Mouse (Mus musculus): Measurements from ENCODE around the gene Sdcbp2. TPM values are rescaled to one million over a fixed set of nuclear protein-coding genes. Genes with fewer than 3 reads are reported as not detected.
A peak's percentile ranks its signal among the peaks of the same experiment; 100 is the strongest.

Sdcbp2 gene
- polyA plus RNA-seq, 1 experiment from 2014 or later, result 0.89 TPM

DNA sequence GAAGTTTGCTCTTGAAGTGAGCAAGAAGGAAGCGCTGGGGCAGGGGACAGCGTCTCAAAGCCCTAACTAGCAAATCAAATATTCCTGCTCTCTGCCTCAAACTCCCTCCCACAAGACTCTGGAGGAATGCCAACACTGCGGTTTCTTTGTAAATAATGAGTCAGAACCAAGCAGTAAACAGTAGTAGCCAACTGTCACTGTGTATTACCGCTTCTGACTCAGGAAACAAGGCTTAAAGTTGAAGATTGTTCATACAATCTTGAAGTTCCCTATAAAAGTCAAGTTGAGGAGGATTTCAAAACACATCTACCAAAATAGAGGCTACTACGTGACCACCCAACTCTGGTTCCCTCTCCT, 35.8 kb upstream of the Sdcbp2 start:
- Histone ChIP-seq H3K4me3 (replicated peaks; ENCODE audit: low read length) (no peak overlapping the region), H3K9ac (replicated peaks; ENCODE audit: low read depth, low read length) (no peak overlapping the region), H3K4me1 (replicated peaks; ENCODE audit: control insufficient read depth, insufficient read depth, low read length) (peaks cover 3% of the 10 kb centered on the region; the same call in 1 of the 2 replicates), H3K27ac (ENCODE audit: low read length) (no peak overlapping the region), H3K36me3 (ENCODE audit: control insufficient read depth, insufficient read depth) (no peaks in the 10 kb centered on the region), H3K4me2 (ENCODE audit: low read length) (no peak overlapping the region), H3K27me3 (replicated peaks; ENCODE audit: control insufficient read depth, insufficient read depth, low read length) (no peaks in the 10 kb centered on the region), H3K9me3 (ENCODE audit: control insufficient read depth, low read length) (no peaks in the 10 kb centered on the region)
- no peak; the same call in 1 of the 2 replicates for ATAC-seq
- WGBS, result 46% methylated on average over 5 of the region's 5 CpGs

DNA sequence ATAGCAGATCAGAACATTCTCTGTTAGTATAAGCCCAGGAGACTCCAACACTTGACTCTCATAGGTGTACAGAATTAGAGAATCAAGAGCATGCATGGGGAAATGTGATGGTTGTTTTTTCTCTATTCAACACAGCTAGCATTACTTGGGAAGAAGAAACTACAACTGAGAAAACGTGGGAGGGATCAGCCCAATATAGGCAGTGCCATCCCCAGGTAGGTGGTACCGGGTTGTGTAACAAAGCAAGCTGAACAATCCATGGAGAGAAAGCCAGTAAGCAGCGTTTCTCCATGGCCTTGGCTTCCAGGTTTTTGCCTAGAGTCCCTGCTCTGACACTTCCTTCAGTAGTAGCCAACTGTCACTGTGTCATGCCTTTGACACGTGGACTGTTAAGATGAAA, 33.8 kb upstream of the Sdcbp2 start:
- no peak overlapping the region for H3K9ac ChIP-seq (replicated peaks; ENCODE audit: low read depth, low read length)
- no peak overlapping the region for H3K27ac ChIP-seq (ENCODE audit: low read length)
- WGBS, result 61% methylated on average over 4 of the region's 4 CpGs
- no peak overlapping the region for H3K4me2 ChIP-seq (ENCODE audit: low read length)
- no peaks in the 10 kb centered on the region for H3K36me3 ChIP-seq (ENCODE audit: control insufficient read depth, insufficient read depth)
- H3K4me3 ChIP-seq (replicated peaks; ENCODE audit: low read length), result no peak overlapping the region
- H3K9me3 ChIP-seq (ENCODE audit: control insufficient read depth, low read length), result no peaks in the 10 kb centered on the region
- peaks cover 9% of the 10 kb centered on the region for H3K4me1 ChIP-seq (replicated peaks; ENCODE audit: control insufficient read depth, insufficient read depth, low read length)
- no peaks in the 10 kb centered on the region for H3K27me3 ChIP-seq (replicated peaks; ENCODE audit: control insufficient read depth, insufficient read depth, low read length)
- no peak for ATAC-seq

DNA sequence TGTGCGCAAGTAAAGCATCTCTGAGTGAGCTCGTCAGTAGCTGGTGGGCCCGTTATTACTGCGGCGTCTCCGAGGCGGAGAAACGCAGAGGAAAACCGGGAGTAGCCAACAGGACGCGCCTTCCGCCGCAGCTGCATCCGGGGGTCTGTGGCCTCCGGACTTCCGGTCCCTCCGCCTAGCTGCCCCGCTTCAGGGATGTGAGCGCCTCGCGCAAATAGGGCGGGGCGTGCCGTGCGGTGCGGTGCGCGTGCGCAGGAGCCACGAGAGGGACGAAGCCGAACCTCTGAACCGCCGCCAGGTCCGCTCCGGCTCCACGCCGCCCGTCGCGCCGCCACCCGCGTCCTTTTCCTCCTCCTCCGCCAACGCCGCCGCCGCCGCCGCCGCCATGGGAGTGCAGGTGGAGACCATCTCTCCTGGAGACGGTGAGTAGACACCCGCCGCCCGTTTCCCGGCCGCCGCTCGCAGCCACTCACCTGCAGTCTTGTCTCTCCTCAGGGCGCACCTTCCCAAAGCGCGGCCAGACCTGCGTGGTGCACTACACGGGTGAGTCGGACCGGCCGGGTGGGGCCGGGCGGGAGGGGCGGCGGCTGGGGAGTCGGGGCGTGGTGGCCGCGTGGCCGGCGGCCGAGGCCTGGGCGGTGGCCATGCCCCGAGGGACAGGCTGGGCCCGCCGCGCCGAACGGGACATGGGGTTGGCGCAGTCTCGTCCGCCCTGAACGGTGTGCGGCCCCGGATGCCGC, 29.9 kb upstream of the Sdcbp2 start, which contains the start of gene Fkbp1a:
Gene Fkbp1a (plus strand): TSS at position 161 of the 740 bp plus-strand sequence.
- under 1% methylated on average over 90 of the region's 93 CpGs for WGBS
- H3K27me3 ChIP-seq (replicated peaks; ENCODE audit: control insufficient read depth, insufficient read depth, low read length), result no peaks in the 10 kb centered on the region
- no peaks in the 10 kb centered on the region for H3K9me3 ChIP-seq (ENCODE audit: control insufficient read depth, low read length)
- peaks cover 8% of the 10 kb centered on the region; the same call in 1 of the 2 replicates for H3K36me3 ChIP-seq (ENCODE audit: control insufficient read depth, insufficient read depth)
- peak within 1 kb of the TSS; percentile 83 for H3K4me2 ChIP-seq (ENCODE audit: low read length)
- peaks cover 33% of the 10 kb centered on the region for H3K4me1 ChIP-seq (replicated peaks; ENCODE audit: control insufficient read depth, insufficient read depth, low read length)
- H3K4me3 ChIP-seq (replicated peaks; ENCODE audit: low read length), result peak within 1 kb of the TSS; percentile 91
- peak; percentile 98 for ATAC-seq
- peak within 1 kb of the TSS; percentile 81 for H3K27ac ChIP-seq (ENCODE audit: low read length)
- peak within 1 kb of the TSS; percentile 94 for H3K9ac ChIP-seq (replicated peaks; ENCODE audit: low read depth, low read length)

DNA sequence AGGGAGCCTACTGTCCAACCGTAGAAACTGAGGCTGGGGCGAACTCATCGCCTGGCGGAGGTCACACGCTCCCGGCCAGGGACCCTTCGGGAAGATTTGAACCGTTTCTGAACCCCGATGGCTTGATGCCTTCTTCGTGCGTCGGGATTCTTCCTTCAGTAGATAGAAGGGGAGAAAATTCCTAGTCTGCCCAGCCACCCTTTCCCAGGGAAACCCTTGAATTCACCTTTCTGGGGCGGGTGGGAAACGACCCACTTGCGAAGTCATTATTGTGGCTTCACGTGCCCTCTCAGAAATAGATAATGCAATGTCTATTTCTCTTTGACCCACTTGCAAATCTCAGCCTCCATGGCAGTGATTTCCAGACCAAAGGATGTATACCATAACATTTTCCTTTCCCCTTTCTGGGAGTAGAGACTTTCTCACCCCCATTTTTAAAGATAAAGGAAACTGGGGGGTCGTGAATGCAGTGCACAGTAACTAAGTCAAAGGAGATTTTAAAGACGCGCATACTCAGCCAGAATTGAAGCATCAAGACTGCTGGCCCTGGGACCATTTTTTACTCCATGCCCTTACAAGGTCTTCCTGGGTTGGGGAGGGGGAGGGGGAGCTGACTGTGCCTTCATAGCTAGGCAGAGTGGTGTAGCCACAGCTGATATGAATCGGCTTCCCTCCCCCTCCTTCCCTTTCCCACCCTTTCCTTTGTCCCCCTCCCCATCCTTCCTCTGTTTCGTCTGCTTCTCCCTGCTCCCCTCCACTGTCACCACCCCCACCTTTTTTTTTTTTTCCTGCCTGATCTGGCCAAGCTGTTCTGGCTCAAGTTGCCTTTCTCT, 29.1 kb upstream of the Sdcbp2 start:
- H3K36me3 ChIP-seq (ENCODE audit: control insufficient read depth, insufficient read depth), result peaks cover 8% of the 10 kb centered on the region; the same call in 1 of the 2 replicates
- peak overlapping the region; percentile 91 for H3K4me3 ChIP-seq (replicated peaks; ENCODE audit: low read length)
- peak overlapping the region; percentile 79 for H3K27ac ChIP-seq (ENCODE audit: low read length)
- H3K9ac ChIP-seq (replicated peaks; ENCODE audit: low read depth, low read length), result peak overlapping the region; percentile 94
- peak overlapping the region; percentile 83 for H3K4me2 ChIP-seq (ENCODE audit: low read length)
- WGBS, result 2% methylated on average over 21 of the region's 21 CpGs
- no peaks in the 10 kb centered on the region for H3K27me3 ChIP-seq (replicated peaks; ENCODE audit: control insufficient read depth, insufficient read depth, low read length)
- peak; percentile 15; the same call in 1 of the 2 replicates for ATAC-seq
- H3K9me3 ChIP-seq (ENCODE audit: control insufficient read depth, low read length), result no peaks in the 10 kb centered on the region
- H3K4me1 ChIP-seq (replicated peaks; ENCODE audit: control insufficient read depth, insufficient read depth, low read length), result peaks cover 33% of the 10 kb centered on the region

DNA sequence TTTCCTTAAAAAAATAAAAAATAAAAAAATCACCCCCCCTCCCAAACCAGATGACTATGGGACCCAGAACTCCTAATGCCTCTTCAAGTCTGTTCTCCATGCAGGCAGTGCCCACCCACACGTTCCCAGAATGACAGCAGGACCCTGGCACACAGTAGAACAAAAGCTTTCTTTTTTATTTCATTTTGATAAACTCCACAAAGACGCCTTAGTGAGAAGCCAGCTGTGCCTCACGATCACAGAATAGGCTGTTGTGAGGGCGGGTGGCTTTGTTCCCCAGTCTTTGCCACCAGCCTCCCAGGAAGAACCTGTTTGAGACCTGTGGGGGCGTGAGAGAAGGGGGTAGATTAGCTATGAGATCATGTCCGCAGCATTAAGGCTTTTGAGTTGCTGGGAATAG, 27.7 kb upstream of the Sdcbp2 start:
- Histone ChIP-seq H3K4me1 (replicated peaks; ENCODE audit: control insufficient read depth, insufficient read depth, low read length) (peaks cover 33% of the 10 kb centered on the region), H3K27me3 (replicated peaks; ENCODE audit: control insufficient read depth, insufficient read depth, low read length) (no peaks in the 10 kb centered on the region), H3K9me3 (ENCODE audit: control insufficient read depth, low read length) (no peaks in the 10 kb centered on the region), H3K4me3 (replicated peaks; ENCODE audit: low read length) (no peak overlapping the region), H3K9ac (replicated peaks; ENCODE audit: low read depth, low read length) (0 out of 2 replicates have a peak overlapping the region, but pooled peaks have one; percentile 9), H3K36me3 (ENCODE audit: control insufficient read depth, insufficient read depth) (peaks cover 8% of the 10 kb centered on the region; the same call in 1 of the 2 replicates), H3K27ac (ENCODE audit: low read length) (no peak overlapping the region), H3K4me2 (ENCODE audit: low read length) (peak overlapping the region; percentile 83)
- ATAC-seq, result no peak
- WGBS, result 35% methylated on average over 6 of the region's 6 CpGs

DNA sequence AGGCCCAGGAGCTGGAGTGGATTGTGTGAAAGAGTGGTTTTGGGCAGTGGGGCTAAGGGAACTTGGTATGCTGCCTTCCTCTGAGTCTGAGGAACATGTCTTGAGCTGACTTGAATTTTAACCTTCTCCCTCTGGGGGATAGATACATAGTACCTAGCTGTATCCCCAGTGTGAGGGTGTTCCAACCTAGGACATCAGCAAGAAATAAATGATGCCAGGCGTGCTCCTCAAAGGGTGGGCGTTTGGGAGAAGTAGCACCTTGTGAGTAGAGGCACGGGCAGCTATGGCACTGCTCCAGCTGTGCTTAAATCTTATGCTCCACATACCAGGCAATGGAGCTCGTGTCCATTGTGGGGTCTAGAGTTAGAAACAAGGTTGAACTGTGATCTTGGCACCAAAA, 25.9 kb upstream of the Sdcbp2 start:
- WGBS, result 94% methylated on average over 4 of the region's 4 CpGs
- Histone ChIP-seq H3K27ac (ENCODE audit: low read length) (no peak overlapping the region), H3K9ac (replicated peaks; ENCODE audit: low read depth, low read length) (no peak overlapping the region), H3K9me3 (ENCODE audit: control insufficient read depth, low read length) (no peaks in the 10 kb centered on the region), H3K4me2 (ENCODE audit: low read length) (no peak overlapping the region), H3K36me3 (ENCODE audit: control insufficient read depth, insufficient read depth) (peaks cover 11% of the 10 kb centered on the region; the same call in 1 of the 2 replicates), H3K27me3 (replicated peaks; ENCODE audit: control insufficient read depth, insufficient read depth, low read length) (no peaks in the 10 kb centered on the region), H3K4me1 (replicated peaks; ENCODE audit: control insufficient read depth, insufficient read depth, low read length) (peaks cover 30% of the 10 kb centered on the region), H3K4me3 (replicated peaks; ENCODE audit: low read length) (no peak overlapping the region)
- no peak for ATAC-seq

DNA sequence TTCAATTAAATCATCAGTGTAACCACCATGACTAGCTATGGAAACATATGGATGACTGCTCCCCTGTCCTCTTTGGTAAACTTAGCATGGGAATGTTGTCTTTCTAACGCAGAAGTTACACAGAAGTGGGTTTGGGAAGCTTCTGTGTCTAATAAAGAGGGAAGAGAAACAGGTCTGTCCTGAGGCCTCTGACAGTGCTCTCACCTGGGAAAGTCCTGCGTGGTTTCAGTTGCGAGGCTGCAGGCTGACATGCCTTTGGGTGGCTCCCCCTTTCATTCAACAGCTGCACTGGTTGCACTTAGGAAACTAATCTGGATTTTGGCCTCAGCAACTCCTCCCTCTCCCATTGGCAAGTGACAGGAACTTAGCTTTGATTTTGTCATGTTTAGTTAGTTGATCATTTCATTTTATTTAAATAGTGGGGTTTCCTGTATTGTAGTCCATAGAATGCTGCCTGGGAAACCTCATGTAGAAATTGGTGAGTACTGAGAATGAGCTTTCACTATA, 22.8 kb upstream of the Sdcbp2 start:
- no peak overlapping the region for H3K4me3 ChIP-seq (replicated peaks; ENCODE audit: low read length)
- H3K27ac ChIP-seq (ENCODE audit: low read length), result no peak overlapping the region
- no peak for ATAC-seq
- H3K4me1 ChIP-seq (replicated peaks; ENCODE audit: control insufficient read depth, insufficient read depth, low read length), result peaks cover 13% of the 10 kb centered on the region
- H3K9ac ChIP-seq (replicated peaks; ENCODE audit: low read depth, low read length), result no peak overlapping the region
- H3K4me2 ChIP-seq (ENCODE audit: low read length), result no peak overlapping the region
- no peaks in the 10 kb centered on the region for H3K27me3 ChIP-seq (replicated peaks; ENCODE audit: control insufficient read depth, insufficient read depth, low read length)
- H3K9me3 ChIP-seq (ENCODE audit: control insufficient read depth, low read length), result no peaks in the 10 kb centered on the region
- H3K36me3 ChIP-seq (ENCODE audit: control insufficient read depth, insufficient read depth), result peaks cover 13% of the 10 kb centered on the region
- 95% methylated on average over 3 of the region's 3 CpGs for WGBS

DNA sequence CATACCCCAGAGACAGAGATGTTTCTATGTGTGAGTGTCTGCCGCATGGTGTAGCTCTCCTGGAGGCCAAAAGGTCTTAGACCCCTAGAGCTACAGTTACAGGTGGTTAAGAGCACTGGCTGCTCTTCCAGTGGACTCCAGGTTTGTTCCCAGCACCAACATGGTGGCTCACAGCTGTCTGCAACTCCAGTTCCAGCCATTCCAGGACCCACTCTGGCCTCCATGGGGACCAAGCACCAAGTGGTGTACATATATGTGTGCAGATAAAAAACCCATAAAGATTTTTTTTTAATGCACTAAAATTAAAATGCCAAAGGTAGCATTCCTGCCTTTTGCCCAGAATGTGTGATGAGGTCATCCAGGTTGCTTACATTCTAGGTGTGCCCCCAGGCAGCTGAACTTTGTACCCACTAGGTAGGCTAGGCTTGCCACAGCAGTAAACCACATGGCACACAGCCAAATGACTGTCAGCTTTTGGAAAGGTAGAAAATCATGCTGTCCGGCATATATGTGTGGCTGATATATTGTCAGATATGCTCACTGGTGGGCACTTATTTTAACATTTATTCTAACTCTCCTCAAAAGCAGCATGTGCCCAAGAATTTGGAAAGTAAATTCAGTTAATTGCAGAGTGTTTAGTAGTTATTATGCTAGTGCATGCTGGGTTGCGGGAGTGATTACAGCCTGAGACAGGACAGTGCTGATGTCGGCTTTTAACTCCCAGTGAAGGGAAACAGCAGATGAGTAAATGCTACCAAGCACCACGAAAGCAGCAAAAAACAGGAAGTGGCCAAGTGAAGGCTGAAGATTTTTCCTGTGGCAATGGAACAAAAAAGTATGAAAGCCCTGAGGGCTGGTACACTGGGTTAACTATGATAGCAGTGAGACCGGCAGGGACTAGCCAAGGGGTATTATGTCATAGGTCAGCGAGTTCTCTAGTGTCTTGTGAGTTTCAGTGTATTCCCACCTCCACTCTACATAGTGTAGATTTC, 9.2 kb upstream of the Sdcbp2 start:
- no peaks in the 10 kb centered on the region for H3K27me3 ChIP-seq (replicated peaks; ENCODE audit: control insufficient read depth, insufficient read depth, low read length)
- WGBS, result 85% methylated on average over 7 of the region's 7 CpGs
- H3K4me3 ChIP-seq (replicated peaks; ENCODE audit: low read length), result no peak overlapping the region
- no peak for ATAC-seq
- H3K27ac ChIP-seq (ENCODE audit: low read length), result no peak overlapping the region
- peaks cover 23% of the 10 kb centered on the region for H3K36me3 ChIP-seq (ENCODE audit: control insufficient read depth, insufficient read depth)
- no peaks in the 10 kb centered on the region for H3K9me3 ChIP-seq (ENCODE audit: control insufficient read depth, low read length)
- no peaks in the 10 kb centered on the region for H3K4me1 ChIP-seq (replicated peaks; ENCODE audit: control insufficient read depth, insufficient read depth, low read length)
- no peak overlapping the region for H3K4me2 ChIP-seq (ENCODE audit: low read length)
- H3K9ac ChIP-seq (replicated peaks; ENCODE audit: low read depth, low read length), result no peak overlapping the region

All from forebrain, embryonic 16.5 days (tissue).